Mouse (Mus musculus): Measurements from ENCODE around the gene Tfcp2l1. TPM values are rescaled to one million over a fixed set of nuclear protein-coding genes. Genes with fewer than 3 reads are reported as not detected.

Gene Tfcp2l1
- polyA plus RNA-seq, 1 experiment from 2014 or later, result 0.11 TPM

DNA sequence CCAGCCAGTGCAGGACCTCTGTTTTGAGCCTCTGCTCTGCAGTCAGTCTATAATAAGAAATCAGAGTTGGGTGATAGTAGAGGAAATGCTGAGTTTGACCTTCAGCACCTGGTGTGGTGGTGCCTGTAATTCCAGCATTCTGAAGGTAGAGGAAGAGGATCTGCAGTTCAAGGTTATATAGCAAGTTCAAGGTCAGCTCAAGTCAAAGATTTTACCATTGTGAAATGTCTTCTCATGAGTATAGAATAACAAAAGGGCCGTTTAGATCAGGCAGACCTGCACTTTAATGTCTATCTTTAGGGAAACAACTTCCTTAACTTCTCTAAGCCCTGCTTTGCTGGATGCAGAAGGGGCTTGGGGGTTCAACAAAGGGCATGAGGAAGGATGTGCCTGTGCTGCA lies 35.3 kb downstream of the Tfcp2l1 start:
- ATAC-seq, result no peak
- H3K27ac ChIP-seq, result no peak overlapping the region
- H3K4me1 ChIP-seq (replicated peaks), result no peaks in the 10 kb centered on the region
- no peak overlapping the region for H3K4me3 ChIP-seq (replicated peaks)
- no peak overlapping the region for H3K4me2 ChIP-seq (replicated peaks)
- H3K27me3 ChIP-seq, result no peaks in the 10 kb centered on the region
- no peak overlapping the region for H3K9ac ChIP-seq (replicated peaks)
- 61% methylated on average over 1 of the region's 1 CpGs for WGBS
- no peaks in the 10 kb centered on the region for H3K9me3 ChIP-seq
- no peaks in the 10 kb centered on the region for H3K36me3 ChIP-seq

DNA sequence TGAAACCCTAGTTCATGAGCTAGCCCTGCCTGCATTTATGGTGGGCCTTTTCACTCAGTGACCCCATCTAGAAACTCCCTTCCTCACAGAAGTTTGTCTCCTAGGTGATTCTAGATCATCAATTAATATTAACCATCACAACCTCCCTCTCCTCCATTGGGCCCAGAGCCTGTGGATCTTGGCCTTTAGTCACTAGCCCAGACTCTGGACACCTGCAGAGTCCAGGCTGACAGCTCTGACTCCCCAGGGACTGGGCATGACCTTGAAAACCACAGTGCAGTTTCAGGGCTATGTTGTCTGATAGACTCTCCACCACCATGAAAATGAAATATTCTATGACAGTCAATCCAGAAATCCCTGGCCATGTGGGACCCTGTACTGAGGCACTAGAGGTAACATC lies 39.8 kb downstream of the Tfcp2l1 start:
- no peaks in the 10 kb centered on the region for H3K9me3 ChIP-seq
- H3K4me2 ChIP-seq (replicated peaks), result no peak overlapping the region
- ATAC-seq, result no peak
- H3K4me1 ChIP-seq (replicated peaks), result peaks cover 4% of the 10 kb centered on the region; the same call in 1 of the 2 replicates
- H3K27me3 ChIP-seq, result no peaks in the 10 kb centered on the region
- no peak overlapping the region for H3K4me3 ChIP-seq (replicated peaks)
- H3K9ac ChIP-seq (replicated peaks), result no peak overlapping the region
- no peak overlapping the region for H3K27ac ChIP-seq
- no peaks in the 10 kb centered on the region for H3K36me3 ChIP-seq

- Histone ChIP-seq H3K27me3 (no peaks in the 10 kb centered on the region), H3K27ac (no peak overlapping the region), H3K36me3 (no peaks in the 10 kb centered on the region), H3K9me3 (no peaks in the 10 kb centered on the region), H3K4me1 (replicated peaks) (peaks cover 4% of the 10 kb centered on the region; the same call in 1 of the 2 replicates), H3K9ac (replicated peaks) (no peak overlapping the region), H3K4me2 (replicated peaks) (no peak overlapping the region), H3K4me3 (replicated peaks) (no peak overlapping the region)
- WGBS, result 34% methylated on average over 8 of the region's 8 CpGs
- peak; percentile 30; the same call in 1 of the 2 replicates for ATAC-seq
These were observed 44.5 kb downstream of the Tfcp2l1 start for GRCm38 (mm10) chr1:118672196-118672595.

GRCm38 (mm10) chr1:118674176-118674575 lies 46.4 kb downstream of the Tfcp2l1 start:
- H3K27ac ChIP-seq, result no peak overlapping the region
- no peak overlapping the region for H3K4me3 ChIP-seq (replicated peaks)
- H3K36me3 ChIP-seq, result no peaks in the 10 kb centered on the region
- ATAC-seq, result no peak
- H3K9ac ChIP-seq (replicated peaks), result no peak overlapping the region
- H3K27me3 ChIP-seq, result no peaks in the 10 kb centered on the region
- H3K9me3 ChIP-seq, result no peaks in the 10 kb centered on the region
- peaks cover 4% of the 10 kb centered on the region; the same call in 1 of the 2 replicates for H3K4me1 ChIP-seq (replicated peaks)
- WGBS, result 82% methylated on average over 4 of the region's 4 CpGs
- no peak overlapping the region for H3K4me2 ChIP-seq (replicated peaks)

GRCm38 (mm10) chr1:118681980-118682379 lies 54.2 kb downstream of the Tfcp2l1 start:
- Histone ChIP-seq H3K4me1 (replicated peaks) (no peaks in the 10 kb centered on the region), H3K27ac (no peak overlapping the region), H3K9ac (replicated peaks) (no peak overlapping the region), H3K36me3 (no peaks in the 10 kb centered on the region), H3K4me3 (replicated peaks) (no peak overlapping the region), H3K27me3 (no peaks in the 10 kb centered on the region), H3K9me3 (no peaks in the 10 kb centered on the region), H3K4me2 (replicated peaks) (no peak overlapping the region)
- no peak for ATAC-seq
- WGBS, result 45% methylated on average over 1 of the region's 1 CpGs

GRCm38 (mm10) chr1:118683686-118684085 lies 55.9 kb downstream of the Tfcp2l1 start:
- no peaks in the 10 kb centered on the region for H3K27me3 ChIP-seq
- no peaks in the 10 kb centered on the region for H3K4me1 ChIP-seq (replicated peaks)
- H3K9me3 ChIP-seq, result no peaks in the 10 kb centered on the region
- H3K36me3 ChIP-seq, result no peaks in the 10 kb centered on the region
- WGBS, result 72% methylated on average over 4 of the region's 4 CpGs
- ATAC-seq, result no peak
- no peak overlapping the region for H3K4me3 ChIP-seq (replicated peaks)
- H3K4me2 ChIP-seq (replicated peaks), result no peak overlapping the region
- no peak overlapping the region for H3K9ac ChIP-seq (replicated peaks)
- no peak overlapping the region for H3K27ac ChIP-seq

- no peak overlapping the region for H3K27ac ChIP-seq
- WGBS, result 73% methylated on average over 10 of the region's 10 CpGs
- ATAC-seq, result no peak
These were observed 60.0 kb downstream of the Tfcp2l1 start for GRCm38 (mm10) chr1:118687726-118688125.

DNA sequence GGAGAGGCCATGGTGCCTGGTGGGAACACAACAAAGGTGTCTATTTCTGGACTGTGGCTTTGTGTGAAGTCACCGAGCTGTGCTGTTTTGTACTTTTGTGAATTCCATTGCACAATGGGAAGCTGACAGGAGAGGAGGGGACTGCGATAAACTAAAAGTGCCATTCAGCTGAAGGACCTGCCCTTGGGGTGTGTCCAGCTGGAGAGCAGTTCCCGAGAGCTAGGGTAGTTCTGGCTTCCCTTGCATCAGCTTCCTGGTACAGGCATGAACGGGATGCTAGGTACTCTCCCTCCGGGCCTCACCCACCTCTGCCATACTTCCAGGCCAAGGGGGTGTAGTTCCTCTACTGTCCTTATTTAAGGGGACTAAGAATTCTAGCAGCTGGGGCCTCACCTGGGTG lies 62.1 kb downstream of the Tfcp2l1 start:
- no peak for ATAC-seq
- no peaks in the 10 kb centered on the region for H3K36me3 ChIP-seq
- WGBS, result 57% methylated on average over 5 of the region's 5 CpGs
- no peaks in the 10 kb centered on the region for H3K27me3 ChIP-seq
- H3K4me3 ChIP-seq (replicated peaks), result no peak overlapping the region
- no peaks in the 10 kb centered on the region for H3K9me3 ChIP-seq
- no peaks in the 10 kb centered on the region for H3K4me1 ChIP-seq (replicated peaks)
- no peak overlapping the region for H3K4me2 ChIP-seq (replicated peaks)
- H3K27ac ChIP-seq, result no peak overlapping the region
- no peak overlapping the region for H3K9ac ChIP-seq (replicated peaks)

More at GRCm38 (mm10) chr1:118687726-118688125, 60.0 kb downstream of the Tfcp2l1 start:
- H3K9ac ChIP-seq (replicated peaks), result no peak overlapping the region
- H3K36me3 ChIP-seq, result no peaks in the 10 kb centered on the region
- no peaks in the 10 kb centered on the region for H3K4me1 ChIP-seq (replicated peaks)
- H3K4me2 ChIP-seq (replicated peaks), result no peak overlapping the region
- no peak overlapping the region for H3K4me3 ChIP-seq (replicated peaks)
- no peaks in the 10 kb centered on the region for H3K27me3 ChIP-seq
- no peaks in the 10 kb centered on the region for H3K9me3 ChIP-seq

- H3K9me3 ChIP-seq, result no peaks in the 10 kb centered on the region
- no peaks in the 10 kb centered on the region for H3K27me3 ChIP-seq
- H3K36me3 ChIP-seq, result no peaks in the 10 kb centered on the region
- H3K4me2 ChIP-seq (replicated peaks), result no peak overlapping the region
- H3K27ac ChIP-seq, result no peak overlapping the region
- no peak for ATAC-seq
- 85% methylated on average over 2 of the region's 2 CpGs for WGBS
- no peak overlapping the region for H3K4me3 ChIP-seq (replicated peaks)
- no peak overlapping the region for H3K9ac ChIP-seq (replicated peaks)
- H3K4me1 ChIP-seq (replicated peaks), result no peaks in the 10 kb centered on the region
These were observed 66.7 kb downstream of the Tfcp2l1 start for GRCm38 (mm10) chr1:118694436-118694835.

DNA sequence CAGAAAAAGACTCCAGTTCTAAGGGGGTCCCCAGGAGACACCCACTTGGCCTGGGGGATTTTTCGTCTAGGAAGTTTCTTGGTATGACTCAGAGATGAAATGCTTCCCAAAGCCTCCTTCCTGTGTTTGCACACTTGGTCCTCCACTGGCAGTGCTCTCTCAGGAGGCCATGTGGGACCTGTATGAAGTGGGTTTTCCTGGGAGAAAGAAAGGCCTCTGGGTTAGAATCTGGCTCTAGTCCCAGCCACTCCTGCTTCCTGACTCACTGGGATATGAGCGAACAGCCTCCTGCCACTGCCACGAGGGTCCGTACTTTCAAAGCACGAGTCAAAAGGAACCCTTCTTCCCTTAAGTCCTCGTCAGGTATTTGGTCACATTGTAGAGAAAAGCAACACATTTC lies 70.2 kb downstream of the Tfcp2l1 start:
- no peaks in the 10 kb centered on the region for H3K4me1 ChIP-seq (replicated peaks)
- no peak overlapping the region for H3K4me2 ChIP-seq (replicated peaks)
- ATAC-seq, result no peak
- H3K27ac ChIP-seq, result no peak overlapping the region
- H3K9me3 ChIP-seq, result no peaks in the 10 kb centered on the region
- 83% methylated on average over 6 of the region's 6 CpGs for WGBS
- no peak overlapping the region for H3K9ac ChIP-seq (replicated peaks)
- no peak overlapping the region for H3K4me3 ChIP-seq (replicated peaks)
- no peaks in the 10 kb centered on the region for H3K27me3 ChIP-seq
- no peaks in the 10 kb centered on the region for H3K36me3 ChIP-seq

DNA sequence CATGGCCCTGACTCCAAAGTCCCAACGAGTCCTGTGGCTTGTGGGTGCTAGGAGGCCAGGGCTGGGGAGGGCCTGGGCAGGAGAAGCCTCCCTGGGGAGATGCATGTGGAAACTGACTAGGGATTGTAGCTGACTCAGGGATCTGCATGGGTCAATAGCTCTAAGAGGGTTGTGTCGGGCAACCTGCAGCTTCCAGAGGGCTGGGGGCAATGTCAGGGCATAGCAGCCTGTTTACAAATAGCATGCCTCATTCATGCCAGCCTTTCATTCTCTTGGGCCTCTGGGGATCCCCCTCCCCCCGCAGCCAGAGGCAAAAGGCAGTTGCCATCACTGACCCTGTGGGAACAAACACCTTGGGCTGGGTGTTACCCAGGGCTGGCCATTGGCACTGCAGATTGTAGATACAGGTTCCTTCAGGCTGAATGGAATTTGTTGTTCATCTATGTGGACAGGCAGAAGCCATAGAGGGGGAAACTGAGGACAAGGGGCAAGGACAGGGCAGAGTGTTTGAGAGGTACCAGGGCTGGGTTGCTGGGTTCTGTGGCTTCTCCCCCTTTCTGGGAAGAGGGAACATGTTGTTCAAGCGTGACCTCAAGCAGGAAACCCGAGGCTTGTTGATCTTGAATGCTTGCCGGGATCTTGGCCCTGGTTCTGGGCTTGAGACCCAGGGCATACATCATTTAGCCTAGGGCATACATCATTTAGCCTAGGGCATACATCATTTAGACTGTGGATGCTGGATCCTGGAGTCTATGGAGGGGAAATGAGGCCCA lies 71.6 kb downstream of the Tfcp2l1 start:
- 71% methylated on average over 6 of the region's 6 CpGs for WGBS
- Histone ChIP-seq H3K27ac (no peak overlapping the region), H3K4me3 (replicated peaks) (no peak overlapping the region), H3K27me3 (no peaks in the 10 kb centered on the region), H3K4me1 (replicated peaks) (no peaks in the 10 kb centered on the region), H3K9me3 (no peaks in the 10 kb centered on the region), H3K4me2 (replicated peaks) (no peak overlapping the region), H3K9ac (replicated peaks) (no peak overlapping the region), H3K36me3 (no peaks in the 10 kb centered on the region)
- no peak for ATAC-seq

GRCm38 (mm10) chr1:118699961-118700360 lies 72.2 kb downstream of the Tfcp2l1 start:
- WGBS, result 89% methylated on average over 1 of the region's 1 CpGs
- ATAC-seq, result no peak
- no peak overlapping the region for H3K4me3 ChIP-seq (replicated peaks)
- no peaks in the 10 kb centered on the region for H3K27me3 ChIP-seq
- H3K9me3 ChIP-seq, result no peaks in the 10 kb centered on the region
- H3K4me2 ChIP-seq (replicated peaks), result no peak overlapping the region
- no peak overlapping the region for H3K27ac ChIP-seq
- H3K9ac ChIP-seq (replicated peaks), result no peak overlapping the region
- H3K4me1 ChIP-seq (replicated peaks), result no peaks in the 10 kb centered on the region
- H3K36me3 ChIP-seq, result no peaks in the 10 kb centered on the region

DNA sequence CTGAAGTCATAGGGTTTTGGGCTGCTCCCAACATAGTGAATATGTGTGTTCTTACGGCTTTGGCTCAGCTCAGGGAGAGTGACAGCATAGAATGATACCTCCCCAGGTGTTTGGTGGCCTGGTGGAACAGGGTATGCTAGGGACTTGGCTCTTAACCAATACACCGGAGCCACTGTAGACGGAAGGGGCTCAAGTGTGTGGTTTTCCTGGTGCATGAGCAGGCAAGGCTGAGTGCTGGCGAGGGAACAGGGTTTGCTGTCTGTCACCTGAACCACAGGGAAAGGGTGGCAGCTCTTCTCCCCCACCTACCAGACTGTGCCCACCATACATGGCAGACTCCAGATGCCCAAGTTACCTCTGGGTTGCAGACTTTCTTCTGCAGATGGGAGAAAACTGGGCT lies 83.9 kb downstream of the Tfcp2l1 start:
- H3K9me3 ChIP-seq, result 0 out of 2 replicates have a peak, but pooled peaks cover 3% of the 10 kb centered on the region
- H3K27me3 ChIP-seq, result no peaks in the 10 kb centered on the region
- H3K36me3 ChIP-seq, result no peaks in the 10 kb centered on the region
- no peak overlapping the region for H3K4me3 ChIP-seq (replicated peaks)
- H3K27ac ChIP-seq, result no peak overlapping the region
- 83% methylated on average over 4 of the region's 4 CpGs for WGBS
- no peak overlapping the region for H3K4me2 ChIP-seq (replicated peaks)
- no peak for ATAC-seq
- H3K9ac ChIP-seq (replicated peaks), result no peak overlapping the region
- H3K4me1 ChIP-seq (replicated peaks), result no peaks in the 10 kb centered on the region
